15 mouse cellular contexts compared by ENCODE assay signal in genomic region chr4:32507041-32507440, GRCm38 (mm10).
DNase-seq lines count a peak whose midpoint lies in the region; ATAC-seq lines count a peak whose summit lies in the region.
"Had no signal": no experiment of that assay in that cellular context is flagged by ENCODE, and none has a peak within 500 bp of the region (broad histone marks: within the 10 kb centered on the region; RNA-seq: fewer than 3 reads in every experiment).

No protein-coding gene starts in this region.

- no peak for ATAC-seq in hindbrain, embryonic 12.5 days (ENCODE audit: low FRiP score)
- ATAC-seq: hindbrain, embryonic 16.5 days had no signal

- no peak overlapping the region for H3K4me2 ChIP-seq in hindbrain, embryonic 12.5 days (replicated peaks)
- H3K4me2 ChIP-seq: embryonic facial prominence, embryonic 15.5 days; lung, embryonic 14.5 days had no signal

- H3K4me3 ChIP-seq in hindbrain, embryonic 12.5 days: no peak overlapping the region
- H3K4me3 ChIP-seq in forebrain, embryonic 10.5 days: no peak overlapping the region
- H3K4me3 ChIP-seq: embryonic facial prominence, embryonic 15.5 days had no signal

- 91% methylated on average over 6 of the region's 6 CpGs for WGBS in hindbrain, embryonic 12.5 days
- WGBS in forebrain, embryonic 10.5 days: 91% methylated on average over 6 of the region's 6 CpGs

- DNase-seq in cerebellum, postnatal 10 days: peak; percentile 34 to 44
- DNase-seq in cerebellum, adult 9-10 months: no peak
- peak; percentile 24 to 28 for DNase-seq in kidney, adult 8-10 months
- DNase-seq in kidney, postnatal 4 days: no peak
- peak; percentile 53 for DNase-seq in heart, postnatal 25 days (ENCODE audit: low spot score)
- peak; percentile 66 for DNase-seq in lung, postnatal 36 days
- DNase-seq in forebrain, embryonic 10.5 days (ENCODE audit: extremely low spot score, low spot score): no peak
- DNase-seq: cerebellum, postnatal 36 days; lung, embryonic 14.5 days; midbrain, embryonic 14.5 days; right cerebral cortex, adult 18-20 months; thymus, adult 18-20 months had no signal

- H3K9me3 ChIP-seq in hindbrain, embryonic 12.5 days (replicated peaks): no peaks in the 10 kb centered on the region
- H3K9me3 ChIP-seq in forebrain, embryonic 10.5 days: peaks cover 4% of the 10 kb centered on the region; the same call in 1 of the 2 replicates
- H3K9me3 ChIP-seq: embryonic facial prominence, embryonic 15.5 days had no signal

- peaks cover 18% of the 10 kb centered on the region for H3K4me1 ChIP-seq in hindbrain, embryonic 12.5 days
- peaks cover 40% of the 10 kb centered on the region for H3K4me1 ChIP-seq in forebrain, embryonic 10.5 days

- no peak overlapping the region for H3K9ac ChIP-seq in hindbrain, embryonic 12.5 days
- H3K9ac ChIP-seq: embryonic facial prominence, embryonic 15.5 days; lung, embryonic 14.5 days had no signal

- peaks cover 20% of the 10 kb centered on the region for H3K36me3 ChIP-seq in hindbrain, embryonic 12.5 days
- H3K36me3 ChIP-seq in forebrain, embryonic 10.5 days (replicated peaks): peaks cover 18% of the 10 kb centered on the region
- H3K36me3 ChIP-seq: embryonic facial prominence, embryonic 15.5 days had no signal

- H3K27ac ChIP-seq in hindbrain, embryonic 12.5 days: no peak overlapping the region
- H3K27ac ChIP-seq in forebrain, embryonic 10.5 days: no peak overlapping the region
- H3K27ac ChIP-seq: embryonic facial prominence, embryonic 15.5 days had no signal

- H3K27me3 ChIP-seq in hindbrain, embryonic 12.5 days: no peaks in the 10 kb centered on the region
- H3K27me3 ChIP-seq in forebrain, embryonic 10.5 days (ENCODE audit: poor library complexity, severe bottlenecking): no peaks in the 10 kb centered on the region
- H3K27me3 ChIP-seq: embryonic facial prominence, embryonic 15.5 days had no signal

- intact Hi-C loops in heart, postnatal 25 days (cut with DNase I): loop anchor here (2.0 to 5.0 kb wide), 2 partner anchors 118 to 170 kb away; no protein-coding TSS in a partner anchor

Comparison
In these comparisons a context has a peak if more than half of its experiments do, and no peak if none do; other contexts are left out.
1. DNase-seq: peak in cerebellum, postnatal 10 days (2 of 2), kidney, adult 8-10 months (2 of 2), heart, postnatal 25 days (single experiment) and lung, postnatal 36 days (single experiment); none in cerebellum, adult 9-10 months (single experiment), kidney, postnatal 4 days (0 of 2) and forebrain, embryonic 10.5 days (single experiment).